In genomic region chr19:56718046-56718445, GRCm38 (mm10) we compare ENCODE assay signal across 13 mouse cellular contexts. TPM values are rescaled to one million over a fixed set of nuclear protein-coding genes. Genes with fewer than 3 reads are reported as not detected.
"Had no signal": no experiment of that assay in that cellular context is flagged by ENCODE, and none has a peak within 500 bp of the region (broad histone marks: within the 10 kb centered on the region; RNA-seq: fewer than 3 reads in every experiment).

No protein-coding gene starts in this region.

- DNase-seq: forebrain, postnatal 0 days; gastrocnemius, postnatal 25 days; heart, adult 2 months; heart, postnatal 14 days; heart, postnatal 4 days; kidney, adult 18-20 months; kidney, adult 8-10 months; kidney, postnatal 10 days; kidney, postnatal 25 days; kidney, postnatal 4 days; liver had no signal

RNA-seq across cellular contexts. Expression of gene Adrb1, which starts 4.0 kb away (rescaled TPM):
- total RNA-seq: gastrocnemius, adult 18-20 months; granulocyte monocyte progenitor cell, adult 5-6 weeks had no signal
